Comparison of ENCODE assay signal across 30 mouse cellular contexts in the genomic region with DNA sequence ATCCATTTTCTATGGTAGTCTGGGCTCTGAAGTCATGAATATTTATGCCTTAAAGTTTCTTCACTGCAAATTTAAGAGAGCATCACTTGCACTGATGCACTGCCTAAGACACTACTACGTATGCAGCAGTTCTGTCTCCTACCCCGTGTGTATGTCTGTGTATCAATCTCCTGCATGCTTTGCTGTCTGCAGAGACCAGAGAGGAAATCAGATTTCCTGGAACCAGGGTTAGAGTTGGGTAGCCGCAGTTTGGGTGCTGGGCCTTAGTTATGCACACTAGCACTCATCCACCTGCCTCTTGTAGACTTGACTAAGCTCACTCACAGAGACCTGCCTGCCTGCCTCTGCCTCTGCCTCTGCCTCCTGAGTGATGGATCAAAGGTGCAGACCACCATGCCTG. TPM values are rescaled to one million over a fixed set of nuclear protein-coding genes. Genes with fewer than 3 reads are reported as not detected.
DNase-seq lines count a peak whose midpoint lies in the region; ATAC-seq and TF ChIP-seq lines count a peak whose summit lies in the region.
"Had no signal": no experiment of that assay in that cellular context is flagged by ENCODE, and none has a peak within 500 bp of the region (broad histone marks: within the 10 kb centered on the region; RNA-seq: fewer than 3 reads in every experiment).

No protein-coding gene starts in this region.

- H3K4me1 ChIP-seq in lung, embryonic 14.5 days (ENCODE audit: insufficient read depth): no peaks in the 10 kb centered on the region
- H3K4me1 ChIP-seq in forebrain, embryonic 10.5 days: peaks cover 26% of the 10 kb centered on the region

- no peak for ATAC-seq in lung, embryonic 14.5 days (ENCODE audit: insufficient read depth)
- ATAC-seq: activated CD4-positive, CD25-positive, alpha-beta regulatory T cell, adult 4 months; forebrain, embryonic 13.5 days; forebrain, embryonic 16.5 days; intestine, embryonic 16.5 days had no signal

- 55% methylated on average over 3 of the region's 3 CpGs for whole genome bisulfite sequencing in lung, embryonic 14.5 days
- 89% methylated on average over 3 of the region's 3 CpGs for WGBS in forebrain, embryonic 10.5 days

- no peak overlapping the region for H3K9ac ChIP-seq in lung, embryonic 14.5 days
- H3K9ac ChIP-seq: embryonic facial prominence, embryonic 13.5 days; forebrain, embryonic 13.5 days; heart, embryonic 13.5 days; hindbrain, embryonic 12.5 days; hindbrain, embryonic 15.5 days had no signal

- TF ChIP-seq CTCF in lung, embryonic 14.5 days (IDR thresholded peaks at IDR 0.05; ENCODE audit: low read depth): no peak

- no peak for DNase-seq in lung, embryonic 14.5 days
- no peak for DNase-seq in lung, adult 18-20 months
- DNase-seq in CD4-positive, CD25-positive, alpha-beta regulatory T cell, adult 2 months (ENCODE audit: low read depth, low spot score): peak; percentile 53
- DNase-seq in T-cell, adult 2 months (ENCODE audit: low spot score): peak; percentile 15
- DNase-seq in naive thymus-derived CD4-positive, alpha-beta T cell, adult 2 months (ENCODE audit: low read depth): peak; percentile 41
- no peak for DNase-seq in kidney, postnatal 25 days
- DNase-seq in forebrain, embryonic 10.5 days (ENCODE audit: extremely low spot score, low spot score): no peak
- DNase-seq: adrenal gland, adult 8-10 months; adrenal gland, postnatal 25 days; B cell, adult 2 months; cerebellum, adult 11-12 months; cerebellum, adult 8-10 months; cerebellum, postnatal 10 days; cerebellum, postnatal 36 days; embryo, embryonic 11 days; gastrocnemius, postnatal 14 days; heart, adult 2 months; heart, postnatal 14 days had no signal

- H3K4me2 ChIP-seq in lung, embryonic 14.5 days: no peak overlapping the region
- H3K4me2 ChIP-seq: embryonic facial prominence, embryonic 13.5 days; forebrain, embryonic 13.5 days; heart, embryonic 13.5 days; hindbrain, embryonic 12.5 days; hindbrain, embryonic 15.5 days had no signal

- no peak overlapping the region for H3K4me3 ChIP-seq in lung, embryonic 14.5 days (ENCODE audit: low read depth, low read length)
- H3K4me3 ChIP-seq in forebrain, embryonic 10.5 days: no peak overlapping the region
- H3K4me3 ChIP-seq: embryonic facial prominence, embryonic 10.5 days; embryonic facial prominence, embryonic 13.5 days; erythroblast, embryonic 14.5 days; forebrain, embryonic 13.5 days; heart, adult 2 months; heart, embryonic 10.5 days; heart, embryonic 13.5 days; hindbrain, embryonic 12.5 days; hindbrain, embryonic 15.5 days had no signal

- no peaks in the 10 kb centered on the region for H3K9me3 ChIP-seq in lung, embryonic 14.5 days (ENCODE audit: low read depth, low read length)
- no peaks in the 10 kb centered on the region for H3K9me3 ChIP-seq in forebrain, embryonic 10.5 days
- H3K9me3 ChIP-seq: embryonic facial prominence, embryonic 10.5 days; embryonic facial prominence, embryonic 13.5 days; forebrain, embryonic 13.5 days; heart, embryonic 10.5 days; heart, embryonic 13.5 days; hindbrain, embryonic 12.5 days; hindbrain, embryonic 15.5 days had no signal

- peak overlapping the region; percentile 18; the same call in 1 of the 2 replicates for H3K27ac ChIP-seq in lung, embryonic 14.5 days (ENCODE audit: low read depth)
- H3K27ac ChIP-seq in forebrain, embryonic 10.5 days: no peak overlapping the region
- H3K27ac ChIP-seq: embryonic facial prominence, embryonic 10.5 days; embryonic facial prominence, embryonic 13.5 days; forebrain, embryonic 13.5 days; heart, adult 2 months; heart, embryonic 10.5 days; heart, embryonic 13.5 days; hindbrain, embryonic 12.5 days; hindbrain, embryonic 15.5 days had no signal

- H3K27me3 ChIP-seq in lung, embryonic 14.5 days (ENCODE audit: insufficient read depth, low read length): no peaks in the 10 kb centered on the region
- no peaks in the 10 kb centered on the region for H3K27me3 ChIP-seq in forebrain, embryonic 10.5 days (ENCODE audit: poor library complexity, severe bottlenecking)
- H3K27me3 ChIP-seq: CH12.LX; embryonic facial prominence, embryonic 13.5 days; forebrain, embryonic 13.5 days; heart, embryonic 13.5 days; hindbrain, embryonic 12.5 days; hindbrain, embryonic 15.5 days had no signal

- H3K36me3 ChIP-seq in lung, embryonic 14.5 days (ENCODE audit: insufficient read depth): no peaks in the 10 kb centered on the region
- H3K36me3 ChIP-seq in forebrain, embryonic 10.5 days (replicated peaks): peaks cover 10% of the 10 kb centered on the region; the same call in 1 of the 2 replicates
- H3K36me3 ChIP-seq: embryonic facial prominence, embryonic 10.5 days; embryonic facial prominence, embryonic 13.5 days; heart, embryonic 10.5 days; heart, embryonic 13.5 days; hindbrain, embryonic 12.5 days; hindbrain, embryonic 15.5 days had no signal

RNA-seq across cellular contexts. Expression of gene Jarid2, which starts 33.8 kb away (rescaled TPM):
- polyA plus RNA-seq in lung, embryonic 14.5 days (2014; fragmentation: Nextera tagmentation; extraction: Ambion mirVana): 17.6 and 18.4 TPM in 2 replicates
- 65.0 and 71.0 TPM in 2 replicates for polyA plus RNA-seq in forebrain, embryonic 10.5 days (2016; fragmentation: Nextera tagmentation; extraction: Ambion mirVana)

Comparison
In these comparisons a context has a peak if more than half of its experiments do, and no peak if none do; other contexts are left out.
1. DNase-seq: peak in CD4-positive, CD25-positive, alpha-beta regulatory T cell, adult 2 months (single experiment), T-cell, adult 2 months (single experiment) and naive thymus-derived CD4-positive, alpha-beta T cell, adult 2 months (single experiment); none in lung, embryonic 14.5 days (single experiment), lung, adult 18-20 months (0 of 2), kidney, postnatal 25 days (0 of 2) and forebrain, embryonic 10.5 days (single experiment).